Mouse (Mus musculus) hindbrain, embryonic 16.5 days (tissue): ENCODE data around the gene Tmem145. TPM values are rescaled to one million over a fixed set of nuclear protein-coding genes. Genes with fewer than 3 reads are reported as not detected.

Experiments
- ATAC-seq: fragments of 200-750 bp; cut with Nextera tagmentation; 2 replicates; pipeline ENCODE4 v1.8.0; 2017; ENCODE audit warnings: moderate TSS enrichment, moderate library complexity
- H3K27ac ChIP-seq: fragments of 300-500 bp; sonication (generic); 2 replicates; pipeline ENCODE4 v1.5.1; 2014; ENCODE audit warnings: low read depth, mild to moderate bottlenecking, control low read depth, low read length, moderate library complexity
- H3K27me3 ChIP-seq: fragments of 300-500 bp; sonication (generic); replicated peaks from 2 replicates; pipeline ENCODE4 v1.6.1; 2014; ENCODE audit warnings: low read length; ENCODE audit not compliant: control insufficient read depth, insufficient read depth
- H3K36me3 ChIP-seq: fragments of 300-500 bp; sonication (generic); 2 replicates; pipeline ENCODE4 v1.6.1; 2014; ENCODE audit warnings: mild to moderate bottlenecking, low read length, moderate library complexity, mixed read lengths; ENCODE audit not compliant: control insufficient read depth, insufficient read depth
- H3K4me1 ChIP-seq: fragments of 300-500 bp; sonication (generic); 2 replicates; pipeline ENCODE4 v1.6.1; 2014; ENCODE audit warnings: low read depth, low read length; ENCODE audit not compliant: control insufficient read depth, insufficient read depth
- H3K4me2 ChIP-seq: fragments of 300-500 bp; sonication (generic); 2 replicates; pipeline ENCODE4 v1.6.1; 2014; ENCODE audit warnings: mild to moderate bottlenecking, low read length, control low read depth, moderate library complexity
- H3K4me3 ChIP-seq: fragments of 300-500 bp; sonication (generic); 2 replicates; pipeline ENCODE4 v1.5.1; 2014; ENCODE audit warnings: mild to moderate bottlenecking, low read length, control low read depth, moderate library complexity
- H3K9ac ChIP-seq: fragments of 300-500 bp; sonication (generic); 2 replicates; pipeline ENCODE4 v1.6.1; 2014; ENCODE audit warnings: low read depth, mild to moderate bottlenecking, control low read depth, low read length, moderate library complexity
- H3K9me3 ChIP-seq: fragments of 300-500 bp; sonication (generic); 2 replicates; pipeline ENCODE4 v1.6.1; 2014; ENCODE audit warnings: mild to moderate bottlenecking, low read length, moderate library complexity; ENCODE audit not compliant: control insufficient read depth
- WGBS: fragments of 180-500 bp; shearing (Covaris S2); extraction: QIAGEN DNeasy Blood & Tissue Kit; methylation state at CpG from one replicate; pipeline ENCODE4 v1.1.7; 2014; 5-methylcytosine and 5-hydroxymethylcytosine counted together
- polyA plus RNA-seq: library from polyadenylated mRNA; unstranded; fragments of >200 nt; fragmentation: Nextera tagmentation; extraction: Ambion mirVana; gene quantifications from 2 replicates; pipeline ENCODE4 v1.2.1, GENCODE M21; 2015

The Tmem145 gene
- polyA plus RNA-seq, 1 experiment from 2014 or later = 78.7 TPM

DNA sequence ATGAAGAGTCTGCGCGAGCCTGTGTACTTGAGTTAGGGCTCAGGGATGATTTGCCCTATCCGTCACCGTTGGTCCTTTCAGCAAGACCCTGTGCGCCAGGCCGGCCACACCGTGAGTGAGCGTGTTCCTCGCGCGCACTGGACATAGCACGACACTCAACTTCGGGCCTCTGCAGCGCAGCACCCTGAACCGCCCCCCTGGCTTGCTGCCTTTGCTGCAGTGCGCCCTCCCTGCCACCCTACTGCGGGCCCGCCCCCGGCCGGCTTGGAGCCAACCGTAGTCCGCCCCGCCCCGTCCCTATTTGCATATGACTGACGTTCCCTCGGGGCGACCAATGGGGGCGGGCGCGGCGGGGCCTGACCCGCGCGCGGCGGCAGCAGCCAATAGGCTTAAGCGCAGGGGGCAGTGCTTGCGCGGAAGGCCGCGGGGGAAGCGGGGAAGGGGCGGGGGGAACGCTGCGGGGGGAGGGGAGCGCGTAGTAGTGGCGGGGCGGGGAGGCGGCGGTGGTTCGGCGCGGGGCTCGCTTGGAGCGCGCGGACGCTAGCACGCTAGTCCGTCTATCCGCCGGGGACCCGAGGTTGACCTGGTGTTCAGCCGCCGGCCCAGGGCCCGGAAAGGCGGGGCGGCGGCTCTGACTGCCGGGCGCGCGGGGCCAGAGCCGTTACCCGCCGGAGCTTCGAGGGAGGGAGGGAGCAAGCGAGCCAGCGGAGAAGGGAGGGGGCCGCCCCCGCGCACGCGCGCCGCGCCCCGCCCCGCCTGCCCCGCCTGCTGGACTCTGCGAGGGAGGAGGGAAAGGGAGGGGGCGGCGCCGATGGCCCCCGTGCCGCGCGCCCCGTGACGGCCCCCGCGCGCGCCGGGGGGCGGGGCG lies 23.9 kb upstream of the Tmem145 start:
- Histone ChIP-seq H3K36me3 (peaks cover 21% of the 10 kb centered on the region), H3K9me3 (no peaks in the 10 kb centered on the region), H3K4me2 (peak overlapping the region; percentile 73), H3K9ac (peak overlapping the region; percentile 89), H3K4me3 (peak overlapping the region; percentile 73), H3K27me3 (no peaks in the 10 kb centered on the region), H3K27ac (peak overlapping the region; percentile 99), H3K4me1 (peaks cover 52% of the 10 kb centered on the region)
- ATAC-seq = peak; percentile 71
- under 1% methylated on average over 102 of the region's 108 CpGs for WGBS

DNA sequence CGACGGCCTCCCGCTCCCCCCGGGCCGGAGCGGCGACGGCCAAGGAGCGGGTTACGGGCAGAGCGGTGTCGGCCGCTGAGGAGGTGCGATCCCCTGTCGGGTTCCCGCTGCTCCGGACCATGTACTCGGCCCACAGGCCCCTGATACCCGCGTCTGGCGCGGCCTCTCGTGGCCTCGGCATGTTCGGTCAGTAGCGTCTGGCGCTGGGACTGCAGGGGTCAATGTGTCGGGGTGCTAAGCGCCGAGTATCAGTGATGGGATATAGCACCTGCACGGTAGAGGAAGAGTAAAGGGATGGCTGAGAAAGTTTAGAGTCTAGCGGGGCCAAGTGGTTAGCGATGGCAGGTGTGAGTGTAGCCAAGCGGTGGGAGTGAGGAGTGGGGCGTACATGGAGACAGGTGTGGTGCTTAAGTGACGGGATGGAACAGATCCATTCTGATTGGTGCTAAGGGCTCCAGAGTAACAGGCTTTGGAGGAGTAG lies 23.1 kb upstream of the Tmem145 start:
- WGBS = under 1% methylated on average over 19 of the region's 36 CpGs
- peak overlapping the region; percentile 99 for H3K27ac ChIP-seq
- no peaks in the 10 kb centered on the region for H3K27me3 ChIP-seq
- H3K4me2 ChIP-seq = peak overlapping the region; percentile 73
- peak; percentile 7; the same call in 1 of the 2 replicates for ATAC-seq
- peaks cover 28% of the 10 kb centered on the region for H3K36me3 ChIP-seq
- H3K9ac ChIP-seq = peak overlapping the region; percentile 89
- peak overlapping the region; percentile 73 for H3K4me3 ChIP-seq
- peaks cover 46% of the 10 kb centered on the region for H3K4me1 ChIP-seq
- H3K9me3 ChIP-seq = no peaks in the 10 kb centered on the region

DNA sequence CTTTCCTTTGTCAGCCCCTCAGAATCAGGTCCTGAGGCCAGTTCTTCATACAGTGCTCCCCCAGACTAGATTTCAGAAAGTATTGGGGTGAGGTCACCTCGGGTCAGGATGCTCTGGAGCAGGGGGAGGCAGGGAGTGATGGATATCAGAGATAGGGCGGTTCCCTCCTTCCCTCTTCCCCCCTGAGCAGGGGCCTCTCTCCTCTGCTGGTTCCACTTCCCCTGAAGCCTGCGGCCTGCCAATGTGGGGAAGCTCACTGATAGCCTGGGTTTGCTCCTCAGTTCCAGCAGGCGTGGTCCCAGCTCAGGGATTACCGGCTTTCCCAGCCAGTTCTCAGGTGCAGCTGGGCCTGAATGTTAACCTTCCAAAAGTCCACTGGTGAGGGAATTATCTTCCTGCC lies 22.3 kb upstream of the Tmem145 start:
- H3K27me3 ChIP-seq = no peaks in the 10 kb centered on the region
- H3K4me3 ChIP-seq = peak overlapping the region; percentile 73
- H3K36me3 ChIP-seq = peaks cover 37% of the 10 kb centered on the region
- no peaks in the 10 kb centered on the region for H3K9me3 ChIP-seq
- WGBS = 12% methylated on average over 5 of the region's 5 CpGs
- H3K27ac ChIP-seq = peak overlapping the region; percentile 54
- H3K4me2 ChIP-seq = peak overlapping the region; percentile 73
- no peak for ATAC-seq
- peak overlapping the region; percentile 89 for H3K9ac ChIP-seq
- H3K4me1 ChIP-seq = peaks cover 43% of the 10 kb centered on the region

DNA sequence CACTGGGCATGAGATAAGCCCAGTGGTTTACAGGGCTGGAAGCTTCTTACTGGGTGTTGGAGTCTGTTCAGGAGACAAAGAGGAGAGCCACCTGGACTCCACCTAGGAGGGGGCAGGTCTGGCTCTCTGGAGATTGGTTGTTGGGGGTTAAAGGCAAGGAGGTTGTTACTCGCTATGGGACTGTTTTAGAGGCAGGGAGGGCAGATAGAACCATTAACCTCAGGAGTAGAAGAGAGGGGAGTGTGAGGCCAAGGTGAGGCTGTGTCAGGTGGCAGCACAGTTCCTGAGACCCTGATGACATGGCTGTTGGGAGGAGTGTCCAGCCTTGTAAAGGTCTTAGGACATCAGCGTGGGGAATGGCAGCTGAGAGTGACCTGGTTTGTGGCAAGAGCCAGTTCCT lies 21.7 kb upstream of the Tmem145 start:
- H3K9me3 ChIP-seq = no peaks in the 10 kb centered on the region
- 68% methylated on average over 2 of the region's 2 CpGs for WGBS
- H3K27me3 ChIP-seq = no peaks in the 10 kb centered on the region
- no peak for ATAC-seq
- H3K4me2 ChIP-seq = peak overlapping the region; percentile 73
- peak overlapping the region; percentile 73 for H3K4me3 ChIP-seq
- H3K9ac ChIP-seq = peak overlapping the region; percentile 89
- H3K27ac ChIP-seq = peak overlapping the region; percentile 54
- H3K36me3 ChIP-seq = peaks cover 42% of the 10 kb centered on the region
- peaks cover 43% of the 10 kb centered on the region for H3K4me1 ChIP-seq

DNA sequence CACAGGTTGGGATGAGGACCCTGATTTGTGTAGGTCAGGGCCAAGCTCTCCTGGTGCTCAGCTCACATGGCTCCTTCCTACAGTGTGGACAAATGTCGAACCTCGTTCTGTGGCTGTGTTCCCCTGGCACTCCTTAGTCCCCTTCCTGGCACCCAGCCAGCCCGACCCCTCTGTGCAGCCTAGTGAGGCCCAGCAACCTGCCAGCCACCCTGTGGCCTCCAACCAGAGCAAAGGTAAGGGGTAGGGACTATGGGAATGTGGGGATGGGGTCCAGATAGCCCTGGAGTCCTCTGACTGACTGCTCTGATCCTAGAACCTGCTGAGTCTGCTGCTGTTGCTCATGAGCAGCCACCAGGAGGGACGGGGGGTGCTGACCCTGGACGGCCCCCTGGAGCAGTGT lies 21.1 kb upstream of the Tmem145 start:
- peaks cover 38% of the 10 kb centered on the region for H3K4me1 ChIP-seq
- no peak overlapping the region for H3K4me3 ChIP-seq
- H3K9me3 ChIP-seq = no peaks in the 10 kb centered on the region
- H3K27me3 ChIP-seq = no peaks in the 10 kb centered on the region
- no peak for ATAC-seq
- 0 out of 2 replicates have a peak overlapping the region, but pooled peaks have one; percentile 23 for H3K9ac ChIP-seq
- no peak overlapping the region for H3K27ac ChIP-seq
- WGBS = 56% methylated on average over 5 of the region's 5 CpGs
- H3K4me2 ChIP-seq = peak overlapping the region; percentile 73; the same call in 1 of the 2 replicates
- peaks cover 48% of the 10 kb centered on the region for H3K36me3 ChIP-seq

DNA sequence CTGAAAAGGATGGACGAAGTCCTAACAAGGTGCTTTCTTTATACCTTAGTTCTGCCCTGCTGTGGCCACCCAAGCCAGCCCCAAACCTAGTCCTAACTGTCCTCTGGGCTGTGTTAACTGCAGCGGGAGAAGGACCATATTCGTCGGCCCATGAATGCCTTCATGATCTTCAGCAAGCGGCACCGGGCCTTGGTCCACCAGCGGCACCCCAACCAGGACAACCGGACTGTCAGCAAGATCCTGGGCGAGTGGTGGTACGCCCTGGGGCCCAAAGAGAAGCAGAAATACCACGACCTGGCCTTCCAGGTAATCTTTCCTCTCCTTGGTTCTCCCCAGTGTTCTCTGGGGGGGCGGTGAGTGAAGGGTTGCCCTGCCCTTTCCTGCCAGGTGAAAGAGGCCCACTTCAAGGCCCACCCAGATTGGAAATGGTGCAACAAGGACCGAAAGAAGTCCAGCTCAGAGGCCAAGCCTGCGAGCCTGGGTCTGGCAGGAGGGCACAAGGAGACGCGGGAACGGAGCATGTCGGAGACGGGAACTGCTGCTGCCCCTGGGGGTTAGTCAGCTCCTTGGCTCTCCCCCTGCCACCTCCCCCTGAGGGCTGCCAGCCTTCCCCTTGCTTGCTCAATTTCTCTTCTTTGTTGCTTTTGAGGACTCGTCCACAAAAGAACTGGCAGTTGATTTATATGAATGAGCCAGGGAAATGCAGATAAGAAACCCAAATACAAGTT lies 20.2 kb upstream of the Tmem145 start:
- H3K27me3 ChIP-seq = no peaks in the 10 kb centered on the region
- no peak overlapping the region for H3K9ac ChIP-seq
- H3K4me2 ChIP-seq = no peak overlapping the region
- H3K36me3 ChIP-seq = peaks cover 56% of the 10 kb centered on the region
- H3K4me3 ChIP-seq = no peak overlapping the region
- ATAC-seq = no peak
- no peak overlapping the region for H3K27ac ChIP-seq
- peaks cover 29% of the 10 kb centered on the region for H3K4me1 ChIP-seq
- 87% methylated on average over 20 of the region's 20 CpGs for WGBS
- no peaks in the 10 kb centered on the region for H3K9me3 ChIP-seq

DNA sequence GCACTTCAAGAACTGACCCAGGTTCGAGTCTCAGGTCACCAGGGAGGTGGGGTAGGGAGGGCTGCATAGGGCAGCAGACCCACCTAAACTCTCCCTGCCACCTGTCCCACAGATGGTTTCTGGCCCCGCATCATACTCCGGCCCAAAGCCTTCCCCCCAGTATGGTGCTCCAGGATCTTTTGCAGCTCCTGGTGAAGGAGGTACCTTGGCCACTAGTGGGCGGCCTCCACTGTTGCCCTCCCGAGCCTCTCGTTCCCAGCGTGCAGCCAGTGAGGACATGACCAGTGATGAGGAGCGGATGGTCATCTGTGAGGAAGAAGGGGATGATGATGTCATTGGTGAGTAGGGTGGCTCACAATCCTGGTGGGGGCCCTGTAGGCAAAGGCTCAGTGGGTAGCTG lies 18.9 kb upstream of the Tmem145 start:
- Histone ChIP-seq H3K4me2 (no peak overlapping the region), H3K4me1 (peaks cover 19% of the 10 kb centered on the region), H3K36me3 (peaks cover 66% of the 10 kb centered on the region), H3K9me3 (no peaks in the 10 kb centered on the region), H3K27ac (no peak overlapping the region), H3K27me3 (no peaks in the 10 kb centered on the region), H3K4me3 (no peak overlapping the region), H3K9ac (no peak overlapping the region)
- 77% methylated on average over 8 of the region's 8 CpGs for WGBS
- ATAC-seq = no peak

DNA sequence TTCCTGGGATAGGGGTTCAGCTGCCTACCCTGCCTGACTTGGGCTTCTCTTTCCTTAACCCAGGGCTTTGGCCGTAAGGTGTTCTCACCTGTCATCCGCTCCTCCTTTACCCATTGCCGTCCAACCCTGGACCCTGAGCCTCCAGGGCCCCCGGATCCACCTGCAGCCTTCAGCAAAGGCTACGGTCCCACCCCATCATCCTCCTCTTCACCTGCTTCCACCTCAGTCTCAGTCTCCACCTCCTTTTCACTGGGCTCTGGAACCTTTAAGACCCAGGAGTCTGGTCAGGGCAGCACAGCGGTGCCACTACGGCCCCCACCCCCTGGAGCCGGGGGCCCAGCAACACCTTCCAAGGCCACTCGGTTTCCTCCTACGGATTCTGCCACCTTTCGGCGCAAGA lies 17.9 kb upstream of the Tmem145 start:
- no peak for ATAC-seq
- Histone ChIP-seq H3K27me3 (no peaks in the 10 kb centered on the region), H3K4me3 (no peak overlapping the region), H3K36me3 (peaks cover 68% of the 10 kb centered on the region), H3K4me2 (no peak overlapping the region), H3K9ac (no peak overlapping the region), H3K27ac (no peak overlapping the region), H3K4me1 (peaks cover 19% of the 10 kb centered on the region), H3K9me3 (no peaks in the 10 kb centered on the region)
- WGBS = 89% methylated on average over 12 of the region's 12 CpGs

DNA sequence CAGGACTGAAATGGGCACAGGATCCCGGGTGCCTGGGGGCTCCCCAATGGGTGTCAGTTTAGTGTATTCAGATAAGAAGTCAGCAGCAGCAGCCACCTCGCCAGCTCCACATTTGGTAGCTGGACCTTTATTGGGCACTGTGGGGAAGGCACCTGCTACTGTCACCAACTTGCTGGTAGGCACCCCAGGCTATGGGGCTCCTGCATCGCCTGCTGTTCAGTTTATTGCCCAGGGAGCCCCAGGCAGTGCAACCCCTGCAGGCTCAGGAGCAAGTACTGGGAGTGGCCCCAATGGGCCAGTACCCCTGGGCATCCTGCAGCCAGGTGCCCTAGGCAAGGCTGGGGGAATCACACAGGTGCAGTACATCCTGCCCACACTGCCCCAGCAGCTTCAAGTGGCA lies 17.2 kb upstream of the Tmem145 start:
- WGBS = 88% methylated on average over 3 of the region's 3 CpGs
- Histone ChIP-seq H3K27me3 (no peaks in the 10 kb centered on the region), H3K9me3 (no peaks in the 10 kb centered on the region), H3K9ac (no peak overlapping the region), H3K4me1 (peaks cover 14% of the 10 kb centered on the region), H3K4me3 (no peak overlapping the region), H3K4me2 (no peak overlapping the region), H3K36me3 (peaks cover 70% of the 10 kb centered on the region), H3K27ac (no peak overlapping the region)
- ATAC-seq = no peak
